Mouse (Mus musculus) cerebellum, postnatal 10 days (tissue): Measurements from ENCODE around the gene Sec24d.

Source experiments
- DNase-seq, 2 experiments: peaks; one replicate each; pipeline ENCODE4 v3.0.0; 2021; ENCODE audit warnings: mixed read lengths in 2 of 2

The Sec24d gene

DNA sequence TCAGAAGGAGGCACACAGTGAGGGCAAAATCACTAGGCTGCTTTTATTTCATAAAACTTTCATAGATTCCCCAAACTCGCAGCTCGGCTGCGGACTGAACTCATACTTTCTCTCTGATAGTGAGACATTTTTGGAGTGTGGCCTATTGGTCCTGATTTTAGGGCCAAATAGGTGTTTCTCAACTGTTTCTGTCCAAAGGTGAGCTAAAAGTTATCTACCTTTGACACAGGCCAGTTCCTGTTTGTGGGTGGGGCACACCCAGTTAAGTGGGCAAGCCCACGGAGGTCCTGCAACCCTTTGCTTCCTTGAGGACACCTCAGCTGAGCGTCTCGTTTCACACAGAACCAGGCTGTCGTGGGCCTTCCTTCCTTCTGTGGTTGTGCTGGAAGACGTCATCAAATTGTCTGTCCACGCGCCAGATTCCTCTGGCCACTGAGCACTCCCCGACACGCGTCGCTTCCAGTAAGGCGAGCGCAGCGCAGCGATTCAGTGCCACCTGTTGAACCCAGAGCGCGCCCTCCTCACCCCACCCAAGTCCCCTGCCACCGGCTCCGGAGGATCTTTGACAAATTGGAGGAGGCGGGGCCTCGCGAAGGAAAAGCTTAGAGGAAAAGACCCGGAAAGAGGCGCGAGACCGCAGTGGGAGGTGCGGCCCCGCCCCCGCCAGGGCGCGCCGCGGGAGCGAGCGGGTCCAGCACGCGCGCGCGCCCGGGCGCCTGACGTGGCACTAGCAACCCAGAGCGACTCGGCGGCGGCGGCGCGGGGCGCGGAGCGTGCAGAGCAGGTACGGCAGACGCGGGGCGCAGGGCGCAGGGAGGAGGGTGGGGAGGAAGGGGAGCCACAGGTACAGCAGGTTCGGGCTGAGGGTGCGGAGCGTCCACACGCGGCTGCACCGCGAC, at the start of gene Sec24d:
Sec24d (plus strand) TSS at position 703 of the 899 bp plus-strand sequence.
- peak; percentile 85 to 87 for DNase-seq

DNA sequence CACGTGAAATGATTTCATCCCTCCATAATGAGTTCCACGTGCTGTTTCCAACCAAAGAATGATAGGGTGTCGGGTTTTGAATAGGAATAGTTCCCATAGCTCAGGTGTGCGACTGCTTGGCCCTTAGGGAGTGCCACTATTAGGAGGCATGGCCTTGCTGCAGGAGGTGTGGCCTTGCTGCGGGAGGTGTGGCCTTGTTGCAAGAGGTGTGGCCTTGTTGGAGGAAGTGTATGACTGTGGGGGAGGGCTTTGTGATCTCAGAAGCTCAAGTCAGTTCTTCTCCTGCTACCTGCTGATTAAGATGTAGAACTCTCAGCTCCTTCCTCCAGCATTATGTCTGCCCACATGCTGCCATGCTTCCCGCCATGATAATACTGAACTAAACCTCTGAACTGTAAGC, 48.6 kb upstream of the Sec24d start:
- no peak for DNase-seq

DNA sequence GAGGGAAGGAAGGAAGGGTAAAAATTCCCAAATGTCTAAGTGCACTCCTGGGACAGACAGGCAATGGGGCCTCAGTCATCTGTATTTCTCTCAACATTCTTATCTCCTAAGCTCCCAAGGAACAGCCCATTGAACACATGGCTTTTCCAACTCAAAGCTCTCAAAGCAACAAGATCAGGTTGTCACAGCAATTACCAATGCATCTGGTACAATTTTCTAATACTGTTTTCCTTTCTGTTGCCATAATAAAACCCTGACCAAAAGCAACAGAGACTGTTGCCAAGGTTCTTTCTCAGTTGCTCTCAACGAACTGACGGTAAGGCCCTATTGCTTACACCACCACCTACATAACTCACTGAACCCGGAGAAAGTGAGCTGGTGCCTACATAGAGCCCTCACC, 40.0 kb upstream of the Sec24d start:
- DNase-seq = no peak

DNA sequence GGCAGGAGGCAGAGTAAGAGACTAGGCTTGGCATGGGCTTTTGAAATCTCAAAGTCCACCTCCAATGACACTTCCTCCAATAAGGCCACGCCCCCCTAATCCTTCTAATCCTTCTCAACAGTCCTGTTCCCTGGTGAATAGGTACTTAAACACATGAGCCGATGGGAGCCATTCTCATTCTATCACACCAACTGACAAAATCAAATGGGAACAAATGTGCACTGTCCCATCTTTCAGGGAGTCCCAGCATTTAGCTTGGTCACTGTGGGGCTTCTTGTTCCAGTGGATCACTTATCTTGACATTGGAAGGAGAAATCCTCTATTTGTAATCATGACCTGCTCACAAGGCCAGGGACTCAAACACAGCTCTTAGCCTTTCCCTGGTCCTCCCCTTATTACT, 35.6 kb upstream of the Sec24d start:
- no peak for DNase-seq

DNA sequence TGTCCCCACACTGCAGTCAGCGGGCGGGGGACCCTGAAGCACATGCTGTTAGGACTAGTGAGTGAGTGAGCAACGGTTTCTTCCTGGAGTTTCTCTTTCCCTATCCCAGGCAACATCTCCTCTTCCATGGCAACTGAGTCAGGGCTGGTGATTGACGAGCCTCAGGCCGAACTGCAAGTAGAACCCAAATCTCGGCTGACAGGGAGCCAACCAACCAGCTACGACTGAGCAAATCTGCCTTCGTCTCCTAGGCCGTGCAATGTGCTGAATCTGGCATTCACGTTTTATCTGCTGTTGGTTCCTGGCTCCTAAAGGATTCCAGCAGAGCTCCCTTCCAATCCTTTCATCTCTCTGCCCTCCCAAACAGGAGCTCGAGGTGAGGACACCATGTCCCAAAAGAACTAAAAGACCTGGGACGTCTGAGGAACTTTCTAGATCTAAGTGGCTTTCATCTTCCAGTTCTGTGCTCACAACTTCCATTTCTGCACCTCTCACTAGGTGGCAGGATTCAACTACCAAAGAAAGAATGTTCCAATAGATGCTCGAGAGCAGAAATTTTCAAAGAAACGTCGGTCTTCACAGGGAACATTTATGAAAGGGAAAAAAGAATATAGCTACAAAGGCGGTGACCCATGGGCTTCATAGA, 32.9 kb upstream of the Sec24d start:
- peak; percentile 56 to 68 for DNase-seq

DNA sequence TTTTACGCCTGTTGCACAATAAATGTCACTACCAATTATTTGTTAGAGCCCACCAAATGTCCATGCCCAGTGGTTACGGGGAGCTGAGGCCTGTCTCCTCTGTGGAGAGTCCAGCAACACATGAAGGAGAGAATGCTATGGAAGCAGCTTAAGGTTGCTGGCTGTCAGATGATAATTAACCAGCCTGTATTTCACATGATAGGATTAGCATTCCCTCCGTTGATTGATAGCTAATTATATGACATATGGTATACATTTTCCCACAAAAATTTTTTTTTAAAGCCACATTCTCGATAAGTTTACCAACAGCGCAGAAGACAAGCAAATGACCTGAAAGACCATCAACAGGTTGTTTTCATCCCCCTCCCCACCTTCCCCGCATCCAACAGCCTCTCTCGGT, 31.8 kb upstream of the Sec24d start:
- no peak for DNase-seq

DNA sequence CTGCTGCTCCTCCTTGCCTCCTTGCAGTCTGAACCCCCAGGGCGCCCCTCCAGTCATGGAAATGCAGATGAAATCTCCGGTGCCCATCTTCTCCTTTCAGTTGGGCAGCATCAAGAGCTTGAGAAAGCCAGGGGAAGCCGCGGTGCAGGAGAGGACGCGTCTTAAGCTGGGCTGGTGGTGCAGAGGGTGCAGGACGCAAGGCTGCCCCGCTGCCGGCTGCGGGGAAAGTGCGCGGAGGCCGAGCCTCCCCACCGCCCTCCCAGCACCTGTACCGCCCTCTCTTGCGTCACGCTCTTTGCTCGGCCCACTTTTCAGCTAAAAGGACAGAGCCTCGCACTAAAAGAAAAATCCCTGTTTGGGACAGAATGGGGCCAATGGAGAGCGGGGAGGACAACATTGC, 31.3 kb upstream of the Sec24d start, which contains the start of gene Synpo2:
Synpo2 (minus strand) TSS at position 229 of the 400 bp plus-strand sequence.
- peak; percentile 53 to 66 for DNase-seq

DNA sequence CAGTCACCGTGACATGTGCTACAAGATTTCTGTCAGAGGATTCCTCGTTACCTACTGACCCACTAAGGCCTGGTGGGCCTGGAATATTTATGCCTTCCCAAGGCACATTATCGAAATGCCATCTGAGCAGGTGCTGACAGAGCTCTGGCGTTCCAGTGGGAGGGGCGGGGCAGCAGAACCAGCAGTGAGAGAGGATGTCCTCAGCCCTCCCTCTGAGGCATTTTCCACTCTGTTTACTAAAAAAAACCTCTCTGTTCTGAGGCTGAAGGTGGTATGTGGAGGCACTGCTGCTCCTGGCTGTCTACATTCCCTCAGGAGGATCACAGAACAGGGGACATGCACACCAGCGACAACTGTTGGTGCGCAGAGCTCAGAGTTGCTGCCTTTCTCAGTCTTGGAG, 30.2 kb upstream of the Sec24d start:
- peak in 1 of 2 experiments; percentile 9 for DNase-seq

DNA sequence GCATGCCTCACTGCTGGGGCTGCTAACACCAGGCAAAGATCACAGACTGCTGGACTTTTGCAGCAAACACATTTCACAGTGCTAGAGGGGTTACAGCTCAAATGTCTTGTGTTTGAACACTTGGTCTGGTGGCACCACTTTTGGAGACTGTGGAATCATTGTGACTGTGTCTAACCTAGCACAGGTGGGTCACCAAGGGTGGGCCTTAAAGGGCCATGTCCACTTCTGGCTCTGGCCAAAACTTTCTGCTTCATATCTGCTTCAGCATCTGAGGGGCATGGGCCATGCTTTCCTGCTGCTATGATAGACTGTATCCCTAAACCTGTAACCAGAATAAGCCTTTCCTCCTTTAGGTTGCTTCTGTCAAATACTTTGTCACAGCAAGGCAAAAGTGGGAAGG, 29.8 kb upstream of the Sec24d start:
- DNase-seq = no peak

DNA sequence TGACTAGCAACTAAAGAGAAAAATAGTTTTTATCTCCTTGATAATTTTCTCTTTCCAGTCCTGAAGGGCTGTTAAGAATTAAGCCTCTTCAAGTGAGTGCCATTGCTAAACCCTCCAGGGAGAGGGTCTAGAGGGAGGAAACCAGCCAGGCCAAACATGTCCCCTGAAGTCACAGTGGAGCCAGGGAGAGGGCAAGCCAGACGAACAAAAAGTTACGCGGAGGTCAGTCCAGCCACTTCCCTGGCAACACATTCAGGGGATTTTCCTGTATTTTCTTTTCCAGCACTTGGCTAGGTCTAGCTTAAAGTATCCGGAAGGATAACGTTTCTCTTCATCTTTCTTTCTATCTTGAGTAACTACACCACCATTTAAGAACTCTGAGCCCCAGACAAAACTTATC, 22.9 kb upstream of the Sec24d start:
- DNase-seq = no peak

DNA sequence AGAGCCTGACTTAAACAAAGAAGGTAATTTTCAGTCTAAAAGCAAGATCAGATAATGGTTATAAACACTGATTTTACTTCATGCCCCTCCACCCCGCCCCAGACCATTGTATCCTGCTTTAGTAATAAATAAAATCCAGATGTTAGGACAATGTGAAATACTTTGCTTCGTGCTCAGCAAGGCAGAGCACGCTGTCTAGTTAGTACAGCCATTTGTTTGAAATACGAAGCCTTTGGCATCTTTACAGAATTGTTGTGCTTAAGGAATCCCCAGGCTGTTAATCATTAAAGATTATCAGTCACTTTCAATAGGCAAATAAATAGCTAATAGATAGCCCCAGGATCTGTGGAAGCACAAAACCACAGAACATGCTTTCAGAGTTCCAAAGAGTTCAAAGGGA, 21.6 kb upstream of the Sec24d start:
- no peak for DNase-seq

DNA sequence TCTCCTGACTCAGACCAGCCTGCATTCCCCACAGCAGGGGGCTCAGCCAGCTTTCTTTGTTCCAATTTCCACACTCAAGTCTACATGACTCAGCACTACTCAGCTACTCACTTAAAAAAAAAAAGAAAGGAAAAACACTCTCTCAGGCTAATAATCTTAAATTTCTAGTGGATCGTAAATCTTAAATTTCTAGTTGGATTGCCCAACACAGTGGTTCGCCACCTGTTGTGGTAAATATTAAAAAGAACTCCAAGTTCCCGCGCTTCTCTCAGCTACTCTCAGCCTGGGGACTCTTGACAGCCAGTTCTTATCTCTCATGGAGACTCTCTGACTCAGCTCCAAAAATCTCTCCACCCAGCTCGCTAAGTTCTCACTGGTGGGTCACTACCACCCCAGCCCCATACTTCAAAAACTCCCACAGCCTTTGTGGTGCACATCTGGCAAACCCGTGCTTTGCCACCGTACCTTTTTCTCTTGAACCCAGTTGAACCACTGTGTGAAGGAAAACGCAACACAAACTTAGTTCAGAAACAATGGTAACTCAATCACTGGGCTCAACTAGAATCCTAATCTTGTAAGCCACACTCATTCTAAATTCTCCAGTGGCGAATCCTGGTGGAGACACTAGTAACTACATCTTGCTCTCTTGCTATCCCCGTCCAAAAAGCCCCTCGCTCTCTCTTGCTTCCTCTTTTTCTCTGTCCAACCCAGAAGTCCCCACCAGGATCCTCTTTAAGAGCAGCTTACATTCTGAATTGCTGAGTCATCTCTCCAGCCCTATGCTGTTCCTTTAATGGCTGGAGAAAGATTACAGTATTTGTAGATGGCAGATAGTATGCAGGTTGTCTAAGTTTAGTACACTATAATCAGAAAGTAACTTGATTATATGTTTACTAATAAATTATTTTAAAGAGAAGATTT, 10.8 kb upstream of the Sec24d start:
- no peak for DNase-seq

DNA sequence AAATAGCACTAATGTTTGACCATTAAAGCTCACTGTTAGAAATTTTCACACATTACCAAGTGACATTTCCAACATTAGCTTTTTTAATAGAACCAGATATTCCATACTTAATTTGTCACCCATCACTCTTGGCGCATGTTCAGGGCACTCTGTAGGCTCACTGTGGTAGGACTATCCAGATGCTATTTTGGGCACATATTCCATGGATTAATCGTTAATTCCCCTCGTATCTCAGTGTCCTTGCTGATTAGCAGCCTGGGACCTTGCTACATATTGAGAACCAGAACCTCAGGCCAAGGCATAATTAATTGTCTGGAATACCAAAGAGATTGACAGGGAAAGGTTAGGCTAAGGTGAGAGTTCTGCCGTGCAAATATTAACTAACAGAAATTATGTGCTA, 8.5 kb upstream of the Sec24d start:
- DNase-seq = no peak

DNA sequence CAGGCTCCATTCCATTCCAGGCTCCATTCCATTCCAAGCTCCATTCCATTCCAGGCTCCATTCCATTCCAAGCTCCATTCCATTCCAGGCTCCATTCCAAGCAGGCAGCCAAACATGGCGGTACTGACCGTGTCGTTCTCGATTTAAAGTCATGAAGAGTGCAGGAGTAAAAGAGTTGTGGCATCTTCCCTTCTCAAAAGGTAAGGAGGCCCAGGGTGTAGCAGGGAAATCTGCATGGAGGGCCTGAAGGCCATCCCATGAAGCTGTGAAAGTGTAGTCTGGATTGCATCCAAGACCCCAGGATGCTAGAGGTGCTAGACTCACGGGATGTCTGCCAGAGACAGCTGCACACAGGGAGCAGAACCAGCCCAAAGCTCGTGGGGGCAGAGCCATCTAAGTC, 2.5 kb upstream of the Sec24d start:
- DNase-seq = peak; percentile 53 to 64

DNA sequence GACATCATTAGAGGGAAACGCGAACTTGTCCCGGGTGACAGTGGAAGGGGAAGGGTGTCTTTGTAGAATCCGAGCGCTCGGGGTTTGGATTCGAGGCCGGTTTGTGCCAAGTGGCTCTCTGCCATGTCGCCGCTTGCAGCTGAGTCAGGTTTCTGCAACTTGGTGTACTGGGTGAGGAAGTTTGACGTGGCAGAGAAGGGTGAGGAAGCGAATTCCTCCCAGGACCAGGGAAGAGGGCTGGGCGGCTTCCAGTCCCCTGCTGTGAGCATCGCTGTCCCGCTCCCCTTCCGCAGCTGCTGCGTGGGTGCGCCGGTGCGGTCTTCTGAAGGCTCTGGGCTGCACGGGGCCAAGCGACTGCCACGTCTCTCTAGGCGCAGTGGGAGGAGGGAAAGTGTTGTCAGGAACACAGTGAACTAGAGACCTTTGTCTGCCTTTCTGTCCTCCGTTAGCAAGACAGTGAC, 516 bp downstream of the Sec24d start:
- DNase-seq = peak; percentile 71 to 73

DNA sequence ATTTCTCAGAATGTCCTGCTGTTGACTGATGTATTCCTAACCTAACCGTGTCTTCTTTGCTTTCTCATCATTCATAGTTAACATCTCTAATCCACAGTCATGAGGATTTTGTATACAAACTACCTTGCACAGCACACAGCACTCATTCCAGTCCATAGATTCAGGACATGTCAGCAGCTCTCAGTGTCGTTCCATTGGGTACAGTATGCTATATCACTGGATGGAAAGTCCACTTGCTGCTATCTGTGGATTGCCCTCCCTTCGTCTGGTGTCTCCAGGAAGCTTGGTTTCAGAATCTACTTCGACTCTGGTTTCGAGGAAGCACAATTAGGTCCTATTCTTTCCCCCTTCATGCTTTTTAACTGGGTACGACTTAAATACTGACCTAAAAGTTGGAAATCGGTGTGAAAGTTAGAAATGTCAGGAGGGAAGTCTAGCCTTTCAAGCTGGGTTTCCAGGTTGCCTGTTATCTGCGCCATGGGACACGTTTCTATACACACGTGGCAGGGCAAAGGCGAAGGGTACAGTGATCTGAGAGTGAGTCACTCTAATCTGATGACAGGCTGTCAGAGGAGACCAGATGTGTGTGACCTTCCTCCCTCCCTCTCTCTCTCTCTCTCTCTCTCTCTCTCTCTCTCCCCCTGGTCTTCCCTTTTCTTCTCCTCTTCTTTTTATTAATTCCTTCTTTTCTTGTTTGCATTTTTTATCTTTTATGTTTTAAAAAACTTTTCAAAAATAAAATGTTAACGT, 15.8 kb downstream of the Sec24d start:
- no peak for DNase-seq

DNA sequence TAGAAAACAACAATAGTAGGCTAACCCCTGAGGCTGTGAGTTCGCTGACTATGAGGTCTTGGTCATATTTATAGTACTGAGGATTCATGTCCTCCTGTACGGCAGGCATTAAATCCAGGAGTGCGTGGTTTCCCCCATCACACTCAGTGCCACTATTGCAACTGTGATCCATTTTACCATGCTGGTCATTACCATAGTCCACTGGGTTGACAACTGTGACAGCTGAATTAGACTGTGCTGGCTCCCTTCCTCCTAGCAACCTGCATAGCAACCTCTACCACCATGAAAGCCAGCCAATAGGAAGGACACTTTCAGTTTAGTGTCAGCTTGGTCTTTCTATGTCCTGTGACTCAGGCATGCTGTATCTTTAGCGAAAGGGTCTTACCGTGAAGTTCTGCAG, 17.0 kb downstream of the Sec24d start:
- DNase-seq = peak in 1 of 2 experiments; percentile 8

DNA sequence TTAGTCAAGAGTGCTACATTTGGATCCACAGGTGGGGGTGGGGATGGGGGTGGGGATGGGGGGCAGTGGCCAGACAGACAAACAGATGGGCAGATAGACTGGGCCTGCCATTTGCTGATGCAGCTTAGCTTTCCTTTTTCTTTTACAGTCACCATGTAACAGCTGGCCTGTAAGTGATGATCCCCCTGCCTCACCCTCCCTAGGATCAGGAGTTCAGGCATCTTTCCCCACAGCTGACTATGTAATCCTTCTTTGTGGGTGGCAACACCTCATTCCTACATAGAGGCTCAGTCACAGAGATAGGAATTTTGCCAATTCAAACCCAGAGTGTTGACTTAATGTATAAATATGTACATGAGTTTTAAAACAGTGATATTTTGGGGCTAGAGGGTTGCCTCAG, 18.4 kb downstream of the Sec24d start:
- no peak for DNase-seq

DNA sequence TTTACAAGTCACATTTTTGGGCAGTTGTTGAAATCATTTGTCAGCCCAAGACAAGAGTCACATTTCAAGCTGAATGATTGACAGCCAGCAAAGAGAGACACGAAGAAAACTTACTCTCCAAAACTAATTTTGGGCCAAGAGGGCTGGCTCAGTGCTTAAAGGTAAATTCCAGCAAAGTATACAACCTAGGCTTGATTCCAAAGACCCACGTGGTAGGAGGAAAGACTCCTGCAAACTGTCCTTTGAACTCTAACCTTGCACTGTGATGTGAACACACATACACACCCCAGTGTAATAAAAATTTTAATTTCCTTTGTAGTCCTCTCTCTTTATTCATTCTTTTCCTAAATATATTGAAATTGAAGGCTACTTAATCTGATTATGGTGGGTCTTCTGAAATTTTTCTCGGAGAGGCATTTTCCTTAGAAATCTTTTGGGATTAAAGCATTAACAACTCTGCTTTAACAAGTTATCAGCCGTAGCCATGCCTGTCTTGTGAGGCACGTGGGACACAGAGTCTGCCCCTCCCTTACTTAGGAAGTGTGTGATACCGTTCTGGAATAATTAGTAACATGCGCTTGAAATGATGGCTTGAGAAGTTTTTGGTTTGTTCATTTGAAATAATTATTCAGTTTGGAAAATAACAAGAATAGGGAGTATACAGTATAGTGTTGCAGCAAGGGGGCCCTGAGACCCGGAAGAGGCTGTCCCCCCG, 21.8 kb downstream of the Sec24d start:
- DNase-seq = no peak

DNA sequence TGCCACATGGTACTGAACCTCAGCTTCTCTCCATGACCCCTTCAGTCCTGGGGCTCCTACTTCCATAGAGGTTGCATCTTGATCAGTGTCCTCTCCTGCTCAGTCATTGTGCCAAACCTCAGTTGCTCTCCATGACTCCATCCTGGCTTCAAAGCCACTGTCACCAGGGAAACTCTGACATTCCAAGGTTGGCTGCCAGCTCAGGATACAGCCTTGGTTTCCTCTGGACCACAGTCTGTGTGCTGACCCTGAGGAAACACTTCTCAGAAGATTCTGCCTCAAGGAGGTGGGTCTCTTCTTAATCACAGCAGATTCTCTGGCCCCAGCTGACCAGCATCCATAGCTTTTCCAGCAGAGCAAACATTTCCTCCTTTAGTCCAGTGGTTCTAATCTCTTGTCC, 24.4 kb downstream of the Sec24d start:
- DNase-seq = no peak

DNA sequence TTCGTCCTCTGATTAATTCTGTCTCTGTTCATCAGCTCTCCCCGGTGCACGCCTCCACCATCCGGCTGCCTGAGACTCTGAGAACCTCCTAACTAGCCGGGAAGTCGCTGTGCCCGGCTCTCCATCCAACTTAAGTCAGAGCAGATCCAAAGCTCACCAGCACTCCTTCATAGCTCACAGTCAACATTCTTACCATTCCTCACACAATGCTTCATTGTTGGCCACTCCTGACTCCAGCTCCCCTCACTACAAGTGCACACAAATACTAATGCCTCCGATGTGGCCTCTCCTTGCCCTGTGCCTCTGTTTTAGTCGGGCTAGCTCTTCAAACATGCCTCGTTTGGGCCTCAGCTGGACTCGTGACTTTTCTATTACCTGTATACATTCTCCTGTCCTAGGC, 29.4 kb downstream of the Sec24d start:
- no peak for DNase-seq

DNA sequence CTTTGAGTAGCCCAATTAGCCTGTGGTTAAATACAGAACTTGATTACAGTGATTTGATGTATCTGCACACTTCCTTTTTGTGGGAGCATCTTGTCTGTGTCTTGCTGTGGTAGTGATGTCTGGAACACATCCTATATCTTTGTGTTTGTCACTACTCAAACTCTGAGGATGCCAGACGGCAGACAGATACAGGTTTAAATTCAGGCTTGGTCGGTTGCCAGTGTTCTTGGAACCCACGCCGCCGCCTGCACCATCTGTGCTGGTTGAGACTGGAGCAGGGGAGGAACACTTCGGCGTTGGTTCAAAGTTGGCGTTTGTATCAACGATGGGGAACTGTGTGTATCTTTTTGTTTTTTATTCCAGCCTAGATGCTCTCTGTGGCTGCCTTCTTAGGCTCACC, 31.0 kb downstream of the Sec24d start:
- peak; percentile 96 for DNase-seq
